Mouse (Mus musculus): ENCODE measurements around the gene Dok1. TPM values are rescaled to one million over a fixed set of nuclear protein-coding genes. Genes with fewer than 3 reads are reported as not detected.

Gene Dok1
- polyA plus RNA-seq, 1 experiment from 2014 or later: 2.1 TPM

DNA sequence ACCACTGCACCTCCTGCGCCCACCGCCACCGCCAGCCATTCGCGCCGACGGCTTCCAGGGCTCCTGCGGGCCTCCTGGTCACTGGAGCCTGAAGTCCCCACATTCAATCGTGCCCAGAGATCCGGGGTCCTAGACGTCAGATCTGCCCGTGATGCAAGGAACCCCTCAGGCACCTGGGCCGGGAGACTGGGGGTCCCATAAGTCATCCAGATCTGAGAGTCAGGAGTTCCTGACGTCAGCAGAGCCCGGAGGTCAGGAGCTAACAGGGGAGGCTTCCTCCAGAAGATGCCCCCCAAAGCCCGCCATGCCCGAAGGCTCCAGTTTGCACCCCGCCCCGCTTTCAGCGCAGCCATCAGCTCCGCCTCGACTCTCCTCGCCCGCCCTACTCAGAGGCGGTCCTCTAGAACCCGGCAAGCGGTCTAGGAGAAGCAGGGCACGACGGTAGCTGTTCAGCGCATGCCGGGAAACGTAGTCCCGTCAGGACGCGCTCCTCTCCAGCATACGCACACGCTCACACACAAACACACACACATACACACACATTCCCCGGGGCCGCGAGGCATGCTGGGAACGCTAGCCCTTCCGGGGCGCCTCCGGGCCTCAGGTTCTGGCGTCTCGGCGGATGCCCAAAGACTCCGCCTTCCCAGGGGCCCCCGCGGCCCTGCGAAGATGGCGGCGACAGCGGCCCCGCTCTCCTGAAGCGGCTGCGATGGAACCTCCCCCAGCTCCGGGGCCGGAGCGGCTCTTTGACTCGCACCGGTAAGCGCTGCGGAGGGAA, 21.0 kb upstream of the Dok1 start, which contains the start of gene Aup1:
Gene Aup1, plus strand, starts transcription at position 448 of the 778 bp plus-strand sequence.
- ATAC-seq: peak; percentile 99
- H3K27ac ChIP-seq (ENCODE audit: low read length): peak within 1 kb of the TSS; percentile 88
- H3K4me3 ChIP-seq (replicated peaks; ENCODE audit: low read length): peak within 1 kb of the TSS; percentile 98
- peak within 1 kb of the TSS; percentile 94 for H3K9ac ChIP-seq (replicated peaks; ENCODE audit: low read depth, low read length)
- H3K36me3 ChIP-seq (ENCODE audit: control insufficient read depth, insufficient read depth): peaks cover 6% of the 10 kb centered on the region; the same call in 1 of the 2 replicates
- H3K4me1 ChIP-seq (replicated peaks; ENCODE audit: control insufficient read depth, insufficient read depth, low read length): peaks cover 24% of the 10 kb centered on the region
- WGBS: under 1% methylated on average over 59 of the region's 64 CpGs
- H3K9me3 ChIP-seq (ENCODE audit: control insufficient read depth, low read length): no peaks in the 10 kb centered on the region
- peak within 1 kb of the TSS; percentile 91 for H3K4me2 ChIP-seq (ENCODE audit: low read length)
- H3K27me3 ChIP-seq (replicated peaks; ENCODE audit: control insufficient read depth, insufficient read depth, low read length): no peaks in the 10 kb centered on the region

DNA sequence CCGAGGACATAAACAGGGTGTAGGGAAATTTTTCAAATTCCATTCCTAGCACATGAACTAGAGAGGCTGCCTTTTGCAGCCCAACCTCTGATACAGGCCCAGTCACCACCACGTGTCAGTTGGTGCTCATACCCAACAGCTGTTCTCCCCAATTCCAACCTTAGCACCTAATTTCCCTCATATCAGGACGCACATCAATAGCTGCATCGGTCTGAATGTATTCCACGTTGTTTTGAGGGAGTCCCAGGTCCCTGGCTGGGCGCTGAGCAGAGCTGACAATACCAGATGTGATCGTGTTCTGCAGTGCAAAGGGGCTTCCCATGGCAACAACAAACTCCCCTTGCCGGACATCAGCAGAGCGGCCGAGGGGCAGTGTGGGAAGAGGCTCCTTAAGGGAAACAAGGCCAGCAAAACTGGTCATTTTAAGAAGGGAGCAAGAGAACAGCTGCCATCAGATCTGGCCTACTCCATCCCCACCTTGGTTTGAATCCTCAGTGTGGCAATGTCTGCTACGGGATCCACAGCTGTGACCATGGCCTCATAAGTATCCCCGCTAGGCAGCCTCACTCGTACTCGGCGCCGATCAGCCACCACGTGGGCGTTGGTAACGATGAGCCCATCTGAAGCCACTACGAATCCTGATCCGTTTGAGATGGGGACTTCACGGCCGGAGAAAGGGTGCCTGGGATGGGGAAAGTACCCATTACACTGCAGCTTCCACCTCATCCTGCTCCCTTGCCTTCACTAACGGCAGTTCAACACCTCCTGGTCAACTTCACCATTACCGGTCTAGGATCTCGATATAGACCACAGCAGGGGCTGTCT, 20.1 kb upstream of the Dok1 start:
- peak overlapping the region; percentile 91 for H3K4me2 ChIP-seq (ENCODE audit: low read length)
- WGBS: 3% methylated on average over 26 of the region's 26 CpGs
- H3K9ac ChIP-seq (replicated peaks; ENCODE audit: low read depth, low read length): peak overlapping the region; percentile 94
- peak overlapping the region; percentile 98 for H3K4me3 ChIP-seq (replicated peaks; ENCODE audit: low read length)
- H3K36me3 ChIP-seq (ENCODE audit: control insufficient read depth, insufficient read depth): peaks cover 6% of the 10 kb centered on the region; the same call in 1 of the 2 replicates
- ATAC-seq: no peak
- peaks cover 24% of the 10 kb centered on the region for H3K4me1 ChIP-seq (replicated peaks; ENCODE audit: control insufficient read depth, insufficient read depth, low read length)
- peak overlapping the region; percentile 88 for H3K27ac ChIP-seq (ENCODE audit: low read length)
- H3K9me3 ChIP-seq (ENCODE audit: control insufficient read depth, low read length): no peaks in the 10 kb centered on the region
- no peaks in the 10 kb centered on the region for H3K27me3 ChIP-seq (replicated peaks; ENCODE audit: control insufficient read depth, insufficient read depth, low read length)

DNA sequence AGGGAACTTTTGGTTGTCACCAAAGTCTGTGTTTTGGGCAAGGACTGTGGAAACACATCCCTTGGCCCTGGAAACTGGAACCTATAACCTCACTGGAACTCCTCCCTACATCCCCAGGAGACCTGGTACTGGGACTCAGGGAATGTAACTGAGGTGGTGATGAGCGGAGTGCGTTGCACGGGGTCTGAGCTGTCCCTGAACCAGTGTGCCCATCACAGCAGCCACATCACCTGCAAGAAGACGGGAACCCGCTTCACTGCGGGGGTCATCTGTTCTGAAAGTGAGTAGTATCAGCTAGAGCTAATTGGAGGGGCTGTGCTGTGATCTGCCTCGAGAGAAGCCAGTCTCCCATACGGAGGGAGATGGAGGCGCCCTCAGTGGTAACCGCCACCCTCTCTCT, 16.1 kb upstream of the Dok1 start:
- H3K27ac ChIP-seq (ENCODE audit: low read length): no peak overlapping the region
- no peak overlapping the region for H3K4me3 ChIP-seq (replicated peaks; ENCODE audit: low read length)
- no peaks in the 10 kb centered on the region for H3K9me3 ChIP-seq (ENCODE audit: control insufficient read depth, low read length)
- no peaks in the 10 kb centered on the region for H3K27me3 ChIP-seq (replicated peaks; ENCODE audit: control insufficient read depth, insufficient read depth, low read length)
- no peak for ATAC-seq
- H3K36me3 ChIP-seq (ENCODE audit: control insufficient read depth, insufficient read depth): peaks cover 6% of the 10 kb centered on the region; the same call in 1 of the 2 replicates
- H3K9ac ChIP-seq (replicated peaks; ENCODE audit: low read depth, low read length): no peak overlapping the region
- 75% methylated on average over 10 of the region's 10 CpGs for WGBS
- H3K4me2 ChIP-seq (ENCODE audit: low read length): no peak overlapping the region
- peaks cover 13% of the 10 kb centered on the region for H3K4me1 ChIP-seq (replicated peaks; ENCODE audit: control insufficient read depth, insufficient read depth, low read length)

GRCm38 (mm10) chr6:83044742-83045141, 11.5 kb upstream of the Dok1 start:
- H3K9me3 ChIP-seq (ENCODE audit: control insufficient read depth, low read length): no peaks in the 10 kb centered on the region
- no peaks in the 10 kb centered on the region for H3K36me3 ChIP-seq (ENCODE audit: control insufficient read depth, insufficient read depth)
- no peak overlapping the region for H3K4me3 ChIP-seq (replicated peaks; ENCODE audit: low read length)
- H3K27ac ChIP-seq (ENCODE audit: low read length): no peak overlapping the region
- 78% methylated on average over 9 of the region's 9 CpGs for WGBS
- H3K4me2 ChIP-seq (ENCODE audit: low read length): no peak overlapping the region
- ATAC-seq: no peak
- no peak overlapping the region for H3K9ac ChIP-seq (replicated peaks; ENCODE audit: low read depth, low read length)
- no peaks in the 10 kb centered on the region for H3K4me1 ChIP-seq (replicated peaks; ENCODE audit: control insufficient read depth, insufficient read depth, low read length)
- H3K27me3 ChIP-seq (replicated peaks; ENCODE audit: control insufficient read depth, insufficient read depth, low read length): no peaks in the 10 kb centered on the region

GRCm38 (mm10) chr6:83043993-83044392, 10.7 kb upstream of the Dok1 start:
- WGBS: 90% methylated on average over 5 of the region's 5 CpGs
- no peak for ATAC-seq
- Histone ChIP-seq H3K36me3 (ENCODE audit: control insufficient read depth, insufficient read depth) (no peaks in the 10 kb centered on the region), H3K4me1 (replicated peaks; ENCODE audit: control insufficient read depth, insufficient read depth, low read length) (no peaks in the 10 kb centered on the region), H3K27me3 (replicated peaks; ENCODE audit: control insufficient read depth, insufficient read depth, low read length) (no peaks in the 10 kb centered on the region), H3K9me3 (ENCODE audit: control insufficient read depth, low read length) (no peaks in the 10 kb centered on the region), H3K27ac (ENCODE audit: low read length) (no peak overlapping the region), H3K4me3 (replicated peaks; ENCODE audit: low read length) (no peak overlapping the region), H3K4me2 (ENCODE audit: low read length) (no peak overlapping the region), H3K9ac (replicated peaks; ENCODE audit: low read depth, low read length) (no peak overlapping the region)

- H3K4me3 ChIP-seq (replicated peaks; ENCODE audit: low read length): no peak overlapping the region
- 65% methylated on average over 6 of the region's 6 CpGs for WGBS
Measured at GRCm38 (mm10) chr6:83043561-83043960, 10.3 kb upstream of the Dok1 start.

GRCm38 (mm10) chr6:83040601-83041000, 7.3 kb upstream of the Dok1 start:
- Histone ChIP-seq H3K4me1 (replicated peaks; ENCODE audit: control insufficient read depth, insufficient read depth, low read length) (peaks cover 8% of the 10 kb centered on the region), H3K36me3 (ENCODE audit: control insufficient read depth, insufficient read depth) (no peaks in the 10 kb centered on the region), H3K4me2 (ENCODE audit: low read length) (no peak overlapping the region), H3K27ac (ENCODE audit: low read length) (no peak overlapping the region), H3K4me3 (replicated peaks; ENCODE audit: low read length) (no peak overlapping the region), H3K27me3 (replicated peaks; ENCODE audit: control insufficient read depth, insufficient read depth, low read length) (no peaks in the 10 kb centered on the region), H3K9ac (replicated peaks; ENCODE audit: low read depth, low read length) (no peak overlapping the region), H3K9me3 (ENCODE audit: control insufficient read depth, low read length) (no peaks in the 10 kb centered on the region)
- no peak for ATAC-seq
- WGBS: 70% methylated on average over 5 of the region's 5 CpGs

More at GRCm38 (mm10) chr6:83043561-83043960, 10.3 kb upstream of the Dok1 start:
- no peaks in the 10 kb centered on the region for H3K36me3 ChIP-seq (ENCODE audit: control insufficient read depth, insufficient read depth)
- H3K4me1 ChIP-seq (replicated peaks; ENCODE audit: control insufficient read depth, insufficient read depth, low read length): peaks cover 3% of the 10 kb centered on the region
- H3K9me3 ChIP-seq (ENCODE audit: control insufficient read depth, low read length): no peaks in the 10 kb centered on the region
- no peaks in the 10 kb centered on the region for H3K27me3 ChIP-seq (replicated peaks; ENCODE audit: control insufficient read depth, insufficient read depth, low read length)
- H3K27ac ChIP-seq (ENCODE audit: low read length): no peak overlapping the region
- H3K9ac ChIP-seq (replicated peaks; ENCODE audit: low read depth, low read length): no peak overlapping the region
- H3K4me2 ChIP-seq (ENCODE audit: low read length): no peak overlapping the region
- no peak for ATAC-seq

DNA sequence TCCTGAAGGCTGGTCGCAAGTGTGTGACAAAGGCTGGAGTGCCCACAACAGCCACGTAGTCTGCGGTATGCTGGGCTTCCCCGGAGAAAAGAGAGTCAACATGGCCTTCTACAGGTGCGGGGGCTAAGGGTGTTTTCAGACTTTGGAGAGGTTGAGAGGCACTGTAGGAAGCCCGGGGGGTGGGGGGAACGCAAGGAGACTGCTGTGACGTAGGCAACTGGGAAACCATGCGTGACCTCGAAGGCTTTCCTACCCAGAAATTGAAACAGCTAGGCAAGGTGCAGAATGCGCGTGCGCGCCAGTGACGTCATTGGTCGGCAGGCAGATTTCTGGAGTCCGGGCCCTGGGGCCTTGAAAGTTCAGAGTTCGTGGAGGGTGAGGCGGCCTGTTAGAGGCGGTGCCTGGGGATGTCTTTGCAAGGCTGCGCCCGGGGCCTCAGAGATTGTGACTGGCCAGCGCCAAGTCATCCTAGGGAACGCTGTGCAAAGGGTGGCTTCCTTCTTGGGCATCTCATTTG, 5.3 kb upstream of the Dok1 start:
- peaks cover 16% of the 10 kb centered on the region for H3K4me1 ChIP-seq (replicated peaks; ENCODE audit: control insufficient read depth, insufficient read depth, low read length)
- H3K4me3 ChIP-seq (replicated peaks; ENCODE audit: low read length): peak overlapping the region; percentile 40
- peaks cover under 1% of the 10 kb centered on the region; the same call in 1 of the 2 replicates for H3K27me3 ChIP-seq (replicated peaks; ENCODE audit: control insufficient read depth, insufficient read depth, low read length)
- peak overlapping the region; percentile 75 for H3K4me2 ChIP-seq (ENCODE audit: low read length)
- H3K9ac ChIP-seq (replicated peaks; ENCODE audit: low read depth, low read length): peak overlapping the region; percentile 43
- H3K27ac ChIP-seq (ENCODE audit: low read length): no peak overlapping the region
- ATAC-seq: peak; percentile 53
- 7% methylated on average over 24 of the region's 24 CpGs for WGBS
- H3K9me3 ChIP-seq (ENCODE audit: control insufficient read depth, low read length): no peaks in the 10 kb centered on the region
- H3K36me3 ChIP-seq (ENCODE audit: control insufficient read depth, insufficient read depth): no peaks in the 10 kb centered on the region

GRCm38 (mm10) chr6:83037188-83037587, 3.9 kb upstream of the Dok1 start:
- H3K9ac ChIP-seq (replicated peaks; ENCODE audit: low read depth, low read length): no peak overlapping the region
- WGBS: 76% methylated on average over 8 of the region's 8 CpGs
- H3K27me3 ChIP-seq (replicated peaks; ENCODE audit: control insufficient read depth, insufficient read depth, low read length): peaks cover 9% of the 10 kb centered on the region
- ATAC-seq: no peak
- H3K4me3 ChIP-seq (replicated peaks; ENCODE audit: low read length): no peak overlapping the region
- no peaks in the 10 kb centered on the region for H3K9me3 ChIP-seq (ENCODE audit: control insufficient read depth, low read length)
- no peaks in the 10 kb centered on the region for H3K36me3 ChIP-seq (ENCODE audit: control insufficient read depth, insufficient read depth)
- H3K4me1 ChIP-seq (replicated peaks; ENCODE audit: control insufficient read depth, insufficient read depth, low read length): peaks cover 28% of the 10 kb centered on the region
- no peak overlapping the region for H3K27ac ChIP-seq (ENCODE audit: low read length)
- no peak overlapping the region for H3K4me2 ChIP-seq (ENCODE audit: low read length)

Data from forebrain, embryonic 16.5 days (tissue).